Mouse (Mus musculus): Measurements from ENCODE around the gene Epb41l4b. TPM values are rescaled to one million over a fixed set of nuclear protein-coding genes. Genes with fewer than 3 reads are reported as not detected.

Epb41l4b gene
- 12.3 and 14.9 TPM in 2 replicates for total RNA-seq (2014; rRNA removed)
- polyA plus RNA-seq (2015; fragmentation: Nextera tagmentation; extraction: Ambion mirVana) = 3.1 and 3.2 TPM in 2 replicates

GRCm38 (mm10) chr4:57143026-57143937 lies at the start of gene Epb41l4b:
Gene Epb41l4b (minus strand): TSS chr4:57143437.
- H3K9ac ChIP-seq (replicated peaks; ENCODE audit: low read length, poor library complexity, severe bottlenecking) = peak within 1 kb of the TSS; percentile 81
- peak within 1 kb of the TSS; percentile 65 for H3K4me3 ChIP-seq (ENCODE audit: low read depth, low read length)
- no peaks in the 10 kb centered on the region for H3K36me3 ChIP-seq (ENCODE audit: insufficient read depth, low read length)
- peak; percentile 91 for TF ChIP-seq CTCF (IDR thresholded peaks at IDR 0.05)
- peaks cover 4% of the 10 kb centered on the region for H3K4me1 ChIP-seq (ENCODE audit: insufficient read depth, low read length)
- no peaks in the 10 kb centered on the region; the same call in 1 of the 2 replicates for H3K27me3 ChIP-seq (ENCODE audit: insufficient read depth, low read length)
- DNase-seq (ENCODE audit: low spot score) (peak; percentile 83), ATAC-seq (ENCODE audit: low FRiP score) (peak; percentile 88)
- H3K27ac ChIP-seq (ENCODE audit: low read depth, low read length) = peak within 1 kb of the TSS; percentile 65
- WGBS = 1% methylated on average over 40 of the region's 142 CpGs
- H3K9me3 ChIP-seq (ENCODE audit: low read length) = no peaks in the 10 kb centered on the region
- H3K4me2 ChIP-seq (ENCODE audit: low read depth, low read length, poor library complexity, severe bottlenecking) = peak within 1 kb of the TSS; percentile 84

GRCm38 (mm10) chr4:57191543-57192283 lies 48.5 kb upstream of the Epb41l4b start:
- no peak for ATAC-seq (ENCODE audit: low FRiP score)
- H3K9ac ChIP-seq (replicated peaks; ENCODE audit: low read length, poor library complexity, severe bottlenecking) = no peak overlapping the region
- WGBS = 74% methylated on average over 9 of the region's 9 CpGs

GRCm38 (mm10) chr4:57189881-57190280 lies 46.6 kb upstream of the Epb41l4b start:
- ATAC-seq (ENCODE audit: low FRiP score) (no peak), DNase-seq (ENCODE audit: low spot score) (no peak)
- Histone ChIP-seq H3K9ac (replicated peaks; ENCODE audit: low read length, poor library complexity, severe bottlenecking) (no peak overlapping the region), H3K9me3 (ENCODE audit: low read length) (no peaks in the 10 kb centered on the region), H3K4me3 (ENCODE audit: low read depth, low read length) (no peak overlapping the region), H3K4me1 (ENCODE audit: insufficient read depth, low read length) (no peaks in the 10 kb centered on the region), H3K27me3 (ENCODE audit: insufficient read depth, low read length) (no peaks in the 10 kb centered on the region), H3K36me3 (ENCODE audit: insufficient read depth, low read length) (0 out of 2 replicates have a peak, but pooled peaks cover 4% of the 10 kb centered on the region), H3K4me2 (ENCODE audit: low read depth, low read length, poor library complexity, severe bottlenecking) (no peak overlapping the region), H3K27ac (ENCODE audit: low read depth, low read length) (no peak overlapping the region)
- 83% methylated on average over 2 of the region's 2 CpGs for WGBS
- no peak for TF ChIP-seq CTCF (IDR thresholded peaks at IDR 0.05)

More at GRCm38 (mm10) chr4:57191543-57192283, 48.5 kb upstream of the Epb41l4b start:
- H3K9me3 ChIP-seq (ENCODE audit: low read length) = no peaks in the 10 kb centered on the region
- no peak for TF ChIP-seq CTCF (IDR thresholded peaks at IDR 0.05)
- H3K27ac ChIP-seq (ENCODE audit: low read depth, low read length) = no peak overlapping the region
- no peak overlapping the region for H3K4me3 ChIP-seq (ENCODE audit: low read depth, low read length)
- DNase-seq (ENCODE audit: low spot score) = no peak
- H3K4me1 ChIP-seq (ENCODE audit: insufficient read depth, low read length) = no peaks in the 10 kb centered on the region
- H3K27me3 ChIP-seq (ENCODE audit: insufficient read depth, low read length) = no peaks in the 10 kb centered on the region
- peaks cover 13% of the 10 kb centered on the region for H3K36me3 ChIP-seq (ENCODE audit: insufficient read depth, low read length)
- no peak overlapping the region for H3K4me2 ChIP-seq (ENCODE audit: low read depth, low read length, poor library complexity, severe bottlenecking)

- no peak for TF ChIP-seq CTCF (IDR thresholded peaks at IDR 0.05)
- DNase-seq (ENCODE audit: low spot score) = no peak
- 48% methylated on average over 6 of the region's 6 CpGs for WGBS
These were observed 42.8 kb upstream of the Epb41l4b start for GRCm38 (mm10) chr4:57186035-57186434.

GRCm38 (mm10) chr4:57185462-57185861 lies 42.2 kb upstream of the Epb41l4b start:
- no peaks in the 10 kb centered on the region for H3K4me1 ChIP-seq (ENCODE audit: insufficient read depth, low read length)
- H3K4me2 ChIP-seq (ENCODE audit: low read depth, low read length, poor library complexity, severe bottlenecking) = no peak overlapping the region
- no peak overlapping the region for H3K9ac ChIP-seq (replicated peaks; ENCODE audit: low read length, poor library complexity, severe bottlenecking)
- no peaks in the 10 kb centered on the region for H3K9me3 ChIP-seq (ENCODE audit: low read length)
- H3K27ac ChIP-seq (ENCODE audit: low read depth, low read length) = no peak overlapping the region
- no peaks in the 10 kb centered on the region for H3K27me3 ChIP-seq (ENCODE audit: insufficient read depth, low read length)
- ATAC-seq (ENCODE audit: low FRiP score) = no peak
- DNase-seq (ENCODE audit: low spot score) = no peak
- no peak for TF ChIP-seq CTCF (IDR thresholded peaks at IDR 0.05)
- H3K36me3 ChIP-seq (ENCODE audit: insufficient read depth, low read length) = no peaks in the 10 kb centered on the region
- no peak overlapping the region for H3K4me3 ChIP-seq (ENCODE audit: low read depth, low read length)
- 89% methylated on average over 8 of the region's 8 CpGs for WGBS

More at GRCm38 (mm10) chr4:57186035-57186434, 42.8 kb upstream of the Epb41l4b start:
- Histone ChIP-seq H3K4me1 (ENCODE audit: insufficient read depth, low read length) (no peaks in the 10 kb centered on the region), H3K27ac (ENCODE audit: low read depth, low read length) (no peak overlapping the region), H3K4me2 (ENCODE audit: low read depth, low read length, poor library complexity, severe bottlenecking) (no peak overlapping the region), H3K4me3 (ENCODE audit: low read depth, low read length) (no peak overlapping the region), H3K36me3 (ENCODE audit: insufficient read depth, low read length) (no peaks in the 10 kb centered on the region), H3K9ac (replicated peaks; ENCODE audit: low read length, poor library complexity, severe bottlenecking) (no peak overlapping the region), H3K9me3 (ENCODE audit: low read length) (no peaks in the 10 kb centered on the region), H3K27me3 (ENCODE audit: insufficient read depth, low read length) (no peaks in the 10 kb centered on the region)
- no peak for ATAC-seq (ENCODE audit: low FRiP score)
